Mouse (Mus musculus) c-Kit-positive CD71-negative TER-119-negative erythroid progenitor cells, embryonic 14.5 days (primary cell): Measurements from ENCODE around the gene Gstcd.

Experiments
- DNase-seq: peaks from one replicate; pipeline ENCODE4 v3.0.0-alpha.2; 2013; ENCODE audit warnings: low read depth

Gstcd gene

GRCm38 (mm10) chr3:133007250-133007649 is 84.6 kb downstream of the Gstcd start:
- DNase-seq, result no peak

DNA sequence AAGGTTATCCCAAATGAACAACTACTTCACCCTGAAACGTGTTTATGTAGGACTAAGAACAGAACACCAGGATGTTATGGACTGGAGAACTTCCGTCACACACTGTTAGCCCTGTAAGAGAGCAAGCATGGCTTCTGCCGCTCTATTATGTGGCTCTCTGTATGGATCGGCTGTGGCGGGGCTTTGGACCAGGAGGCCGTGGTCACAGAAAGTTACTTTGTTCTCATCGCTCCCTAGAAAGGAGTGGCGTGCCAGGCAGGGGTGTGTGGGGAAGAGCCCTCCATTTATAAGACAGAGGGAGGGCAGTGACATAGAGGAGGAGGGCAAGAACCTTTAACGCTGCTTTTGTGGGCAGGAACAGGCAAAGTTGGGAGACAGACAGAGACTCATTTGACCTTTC is 95.5 kb downstream of the Gstcd start:
- DNase-seq, result no peak

GRCm38 (mm10) chr3:132995904-132996267 is 95.9 kb downstream of the Gstcd start:
- DNase-seq, result no peak

- DNase-seq, result no peak
Observed at GRCm38 (mm10) chr3:132995172-132995903, 96.5 kb downstream of the Gstcd start.

DNA sequence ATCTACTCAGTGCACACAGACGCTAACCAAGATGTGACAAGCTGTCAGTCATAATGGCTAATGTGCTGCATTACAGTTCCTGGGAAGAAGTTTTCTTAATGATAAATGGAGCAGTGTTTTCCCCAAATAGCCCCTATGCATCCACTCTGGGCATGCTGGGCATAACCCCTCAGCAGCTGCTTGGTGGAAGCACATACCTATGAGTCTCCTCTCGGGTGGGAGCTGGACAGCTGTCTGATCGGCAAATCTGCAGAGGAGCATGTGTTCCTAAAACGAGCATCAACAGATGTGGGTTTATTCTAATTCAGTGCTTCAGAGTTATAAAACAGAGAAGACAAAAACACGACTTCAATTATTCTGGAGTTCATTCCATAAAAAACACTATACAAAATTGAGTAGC is 105.6 kb downstream of the Gstcd start:
- DNase-seq, result no peak

DNA sequence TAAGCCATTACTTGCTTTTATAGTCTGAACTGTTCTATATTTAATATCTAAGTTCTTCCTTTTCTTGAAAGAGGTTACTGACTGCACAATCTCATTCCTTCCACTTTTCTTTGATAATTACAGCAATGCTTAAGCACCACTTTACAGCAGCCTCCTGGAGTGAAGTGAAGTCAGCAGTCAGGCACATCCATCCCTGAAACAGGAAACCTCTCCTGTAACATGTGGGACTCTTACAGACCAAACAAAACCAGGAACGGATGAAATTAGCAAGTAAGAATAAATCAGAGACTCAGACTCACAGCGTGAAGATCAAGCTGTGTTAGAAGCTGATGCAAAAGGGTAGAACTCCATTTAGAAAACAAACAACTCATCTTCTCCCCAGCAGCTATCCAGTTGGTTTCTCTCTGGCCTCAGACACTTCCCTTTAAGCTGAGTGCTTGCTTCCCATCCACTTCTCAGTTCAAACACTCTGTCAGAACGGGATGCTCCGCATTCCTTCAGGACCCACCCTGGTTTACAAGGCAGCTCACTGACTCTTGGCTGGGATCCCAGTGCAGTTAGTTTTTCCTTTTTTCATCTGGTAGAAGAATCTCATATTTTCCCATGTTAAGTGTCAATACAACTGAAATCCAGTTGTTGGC is 107.9 kb downstream of the Gstcd start:
- DNase-seq, result no peak

DNA sequence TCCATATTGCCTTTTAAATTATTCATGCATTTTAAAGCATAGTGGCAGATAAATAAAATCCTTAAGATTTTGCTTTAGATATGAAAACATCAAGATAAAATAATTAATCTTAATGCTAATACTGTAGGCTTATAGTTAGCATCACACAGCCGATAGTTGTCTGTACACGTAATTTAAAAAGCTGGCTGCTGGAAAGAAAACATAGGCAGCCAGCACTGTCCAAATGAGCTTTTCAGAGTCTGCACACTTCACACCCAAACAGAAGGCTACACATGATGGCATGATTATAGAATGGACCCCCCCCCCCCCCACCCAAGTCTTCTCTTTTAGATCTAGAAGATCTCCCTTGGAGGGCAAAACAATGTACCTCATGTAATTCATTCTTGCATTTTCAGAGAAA is 109.9 kb downstream of the Gstcd start:
- DNase-seq, result no peak

- DNase-seq, result no peak
Observed at GRCm38 (mm10) chr3:132979781-132980461, 111.9 kb downstream of the Gstcd start.

- no peak for DNase-seq
Observed at GRCm38 (mm10) chr3:132966255-132966654, 125.6 kb downstream of the Gstcd start.

GRCm38 (mm10) chr3:132964715-132965507 is 126.9 kb downstream of the Gstcd start:
- no peak for DNase-seq

DNA sequence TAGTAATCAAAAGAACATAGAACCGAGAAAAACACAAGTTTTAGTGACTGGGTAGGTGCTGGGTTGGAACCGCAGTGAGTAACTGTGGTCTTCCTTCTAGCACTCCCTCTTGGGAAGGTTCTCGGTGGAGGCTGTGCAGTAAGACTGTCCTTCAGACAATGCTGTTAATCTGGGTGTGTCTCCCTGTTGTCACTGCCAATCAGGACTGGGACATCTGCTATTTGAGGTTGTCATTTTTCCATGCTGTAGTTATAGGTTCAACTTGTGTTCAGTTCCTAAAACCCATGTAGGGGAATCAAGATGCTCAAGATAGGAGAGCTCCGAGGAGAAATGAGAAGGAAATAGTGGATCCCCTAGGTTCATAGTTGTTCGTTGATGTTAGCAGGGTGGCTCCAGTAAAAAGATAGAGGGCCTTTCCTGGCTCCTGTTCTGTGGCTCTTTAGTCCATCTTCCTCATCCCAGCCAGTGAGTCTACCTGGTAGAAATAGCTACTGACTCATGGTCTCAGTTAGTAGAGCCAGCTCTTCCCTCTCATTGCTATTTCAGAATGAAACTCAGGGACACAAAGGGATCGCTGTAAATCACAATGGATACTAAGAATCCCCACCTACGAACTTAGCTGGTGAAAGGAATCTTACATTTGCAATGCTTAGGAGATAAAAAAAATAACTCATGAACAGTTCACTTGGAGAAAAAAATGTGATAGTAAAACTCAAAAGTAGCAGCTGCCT is 129.0 kb downstream of the Gstcd start:
- DNase-seq, result no peak

- no peak for DNase-seq
Observed at GRCm38 (mm10) chr3:132950529-132950880, 141.3 kb downstream of the Gstcd start.

DNA sequence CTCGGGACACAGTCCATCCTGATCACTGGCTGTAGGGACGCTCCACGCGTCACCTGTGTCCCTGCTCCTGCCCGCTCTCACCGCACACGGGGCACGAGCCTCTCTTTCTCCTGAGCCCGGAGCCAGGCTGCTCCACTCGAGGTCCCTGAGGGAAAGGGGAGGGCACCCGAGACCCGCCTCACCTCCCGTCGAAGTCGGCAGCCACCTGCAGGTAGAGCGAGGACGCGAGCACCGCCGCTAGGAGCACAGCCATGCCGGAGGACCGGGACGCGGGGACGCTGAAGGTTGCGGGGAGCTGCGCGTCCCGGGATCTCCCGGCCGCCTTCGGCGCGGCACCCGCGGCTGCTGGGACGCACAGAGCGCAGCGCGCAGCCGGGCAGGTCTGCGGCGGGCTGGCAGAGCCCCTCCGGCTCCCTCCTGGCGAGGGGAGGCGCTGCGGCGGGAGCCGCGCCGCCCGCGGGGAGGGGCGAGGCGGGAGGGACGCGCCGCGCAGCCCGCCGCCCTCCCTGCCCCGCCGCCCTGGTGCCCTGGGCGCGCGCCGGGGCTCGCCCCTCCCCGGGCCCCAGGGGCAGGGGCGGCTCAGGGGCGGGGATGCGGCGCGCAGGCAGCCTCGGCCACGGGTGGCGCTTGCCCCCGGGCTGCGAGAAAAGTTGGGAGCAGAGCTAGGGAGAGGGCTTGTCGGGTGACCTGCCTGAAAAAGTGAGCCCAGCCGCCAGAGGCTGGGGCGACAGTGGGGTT is 141.9 kb downstream of the Gstcd start, which contains the start of gene Npnt:
Gene Npnt, minus strand, starts transcription at position 501 of the 738 bp plus-strand sequence.
- DNase-seq, result no peak

- no peak for DNase-seq
Observed at GRCm38 (mm10) chr3:132949380-132949790, 142.4 kb downstream of the Gstcd start.

DNA sequence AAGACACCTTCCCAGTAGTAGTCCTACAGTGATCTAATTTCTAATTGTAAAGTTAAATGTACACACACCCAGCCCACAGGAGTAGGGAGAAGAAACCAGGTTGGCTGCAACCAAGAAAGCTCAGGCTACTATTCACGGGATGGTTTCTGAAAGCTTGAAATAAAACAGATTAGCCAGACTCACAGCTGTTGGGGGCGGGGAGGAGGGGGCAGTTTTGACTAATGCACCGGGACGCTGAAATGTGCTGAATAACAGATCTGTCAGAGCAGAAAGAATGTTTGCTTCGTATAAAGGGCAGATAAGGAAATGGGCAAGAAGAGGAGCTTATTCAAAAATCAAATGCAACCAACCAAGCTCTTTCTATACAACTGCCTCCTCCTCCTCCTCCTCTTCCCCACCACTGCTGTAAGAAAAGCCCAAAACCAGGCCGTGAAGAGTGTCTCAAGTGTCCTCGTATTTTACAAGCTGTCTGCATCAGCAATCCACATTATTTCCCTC is 143.5 kb downstream of the Gstcd start:
- DNase-seq, result no peak

DNA sequence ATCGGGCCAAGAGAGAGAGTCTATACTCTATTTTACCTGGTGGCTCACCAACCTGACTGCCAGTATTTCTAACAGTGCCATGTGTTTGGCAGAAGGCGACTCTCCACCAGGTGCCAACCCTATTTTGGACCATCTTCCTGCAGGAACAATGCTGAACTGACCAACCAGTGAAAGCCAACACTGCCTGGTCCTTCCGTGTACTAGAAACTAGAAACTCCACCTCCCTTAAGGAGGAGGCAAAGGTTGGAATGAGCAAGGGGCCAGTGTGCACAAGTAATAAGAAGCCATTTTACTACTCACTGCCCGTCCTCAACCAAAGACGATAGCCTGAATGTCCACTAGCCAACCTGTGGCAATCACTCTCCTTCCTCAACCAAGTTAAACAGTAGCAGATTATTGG is 145.7 kb downstream of the Gstcd start:
- DNase-seq, result no peak

- no peak for DNase-seq
Observed at GRCm38 (mm10) chr3:132945669-132946068, 146.2 kb downstream of the Gstcd start.

GRCm38 (mm10) chr3:132944609-132945008 is 147.2 kb downstream of the Gstcd start:
- DNase-seq, result no peak

- DNase-seq, result no peak
Observed at GRCm38 (mm10) chr3:132944193-132944592, 147.6 kb downstream of the Gstcd start.

- no peak for DNase-seq
Observed at GRCm38 (mm10) chr3:132942778-132943177, 149.1 kb downstream of the Gstcd start.
